Mouse (Mus musculus): Measurements from ENCODE around the gene Robo4. TPM values are rescaled to one million over a fixed set of nuclear protein-coding genes. Genes with fewer than 3 reads are reported as not detected.

The Robo4 gene
- polyA plus RNA-seq, 1 experiment from 2014 or later = 5.9 TPM

GRCm38 (mm10) chr9:37414666-37415065, 13.0 kb downstream of the Robo4 start:
- Histone ChIP-seq H3K27me3 (ENCODE audit: control insufficient read depth, insufficient read depth, low read length) (no peaks in the 10 kb centered on the region), H3K9ac (no peak overlapping the region), H3K4me3 (replicated peaks; ENCODE audit: low read length) (no peak overlapping the region), H3K27ac (no peak overlapping the region), H3K36me3 (replicated peaks; ENCODE audit: control insufficient read depth, insufficient read depth) (no peaks in the 10 kb centered on the region), H3K4me2 (replicated peaks) (no peak overlapping the region), H3K4me1 (replicated peaks; ENCODE audit: control insufficient read depth, insufficient read depth, low read length) (no peaks in the 10 kb centered on the region), H3K9me3 (ENCODE audit: control insufficient read depth, low read length) (no peaks in the 10 kb centered on the region)
- DNase-seq (ENCODE audit: low spot score) (no peak), ATAC-seq (ENCODE audit: low FRiP score) (no peak)
- 87% methylated on average over 3 of the region's 3 CpGs for WGBS

GRCm38 (mm10) chr9:37418791-37419190, 17.1 kb downstream of the Robo4 start:
- ATAC-seq (ENCODE audit: low FRiP score) (no peak), DNase-seq (ENCODE audit: low spot score) (no peak)
- Histone ChIP-seq H3K36me3 (replicated peaks; ENCODE audit: control insufficient read depth, insufficient read depth) (no peaks in the 10 kb centered on the region), H3K27me3 (ENCODE audit: control insufficient read depth, insufficient read depth, low read length) (no peaks in the 10 kb centered on the region), H3K9ac (no peak overlapping the region), H3K27ac (no peak overlapping the region), H3K9me3 (ENCODE audit: control insufficient read depth, low read length) (no peaks in the 10 kb centered on the region), H3K4me3 (replicated peaks; ENCODE audit: low read length) (no peak overlapping the region), H3K4me1 (replicated peaks; ENCODE audit: control insufficient read depth, insufficient read depth, low read length) (no peaks in the 10 kb centered on the region), H3K4me2 (replicated peaks) (no peak overlapping the region)
- whole genome bisulfite sequencing = 83% methylated on average over 4 of the region's 4 CpGs

DNA sequence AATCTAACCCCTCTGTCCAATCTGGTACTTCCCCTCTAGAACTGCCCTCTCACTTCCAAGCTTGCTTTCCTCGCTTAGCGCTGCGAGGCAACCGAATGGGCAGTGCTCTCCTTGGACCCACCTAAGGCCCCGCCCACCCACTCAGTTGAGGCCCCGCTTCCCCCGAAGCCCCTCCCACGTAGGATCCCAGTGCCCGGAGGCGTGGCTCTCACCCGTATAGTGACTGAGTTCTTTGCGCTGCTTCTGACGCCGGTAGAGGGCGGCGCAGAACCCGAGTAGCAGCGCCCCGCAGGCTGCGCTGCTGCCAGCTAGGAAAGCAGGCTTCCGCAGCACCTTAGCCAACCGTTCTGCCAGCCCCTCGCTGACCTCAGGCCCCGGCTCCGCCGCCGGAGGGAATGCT, 19.0 kb downstream of the Robo4 start:
- under 1% methylated on average over 27 of the region's 27 CpGs for WGBS

GRCm38 (mm10) chr9:37421239-37421638, 19.5 kb downstream of the Robo4 start:
- H3K4me1 ChIP-seq (replicated peaks; ENCODE audit: control insufficient read depth, insufficient read depth, low read length) = no peaks in the 10 kb centered on the region
- DNase-seq (ENCODE audit: low spot score) = peak; percentile 35
- 19% methylated on average over 12 of the region's 12 CpGs for WGBS
- H3K27me3 ChIP-seq (ENCODE audit: control insufficient read depth, insufficient read depth, low read length) = no peaks in the 10 kb centered on the region
- H3K9ac ChIP-seq = peak overlapping the region; percentile 54
- H3K9me3 ChIP-seq (ENCODE audit: control insufficient read depth, low read length) = no peaks in the 10 kb centered on the region
- H3K4me2 ChIP-seq (replicated peaks) = peak overlapping the region; percentile 55
- peak; percentile 32; the same call in 1 of the 2 replicates for ATAC-seq (ENCODE audit: low FRiP score)
- peak overlapping the region; percentile 21; the same call in 1 of the 2 replicates for H3K4me3 ChIP-seq (replicated peaks; ENCODE audit: low read length)
- H3K36me3 ChIP-seq (replicated peaks; ENCODE audit: control insufficient read depth, insufficient read depth) = no peaks in the 10 kb centered on the region
- no peak overlapping the region for H3K27ac ChIP-seq

More for the DNA sequence above, 19.0 kb downstream of the Robo4 start:
- peak overlapping the region; percentile 54 for H3K9ac ChIP-seq
- H3K4me1 ChIP-seq (replicated peaks; ENCODE audit: control insufficient read depth, insufficient read depth, low read length) = no peaks in the 10 kb centered on the region
- no peaks in the 10 kb centered on the region for H3K27me3 ChIP-seq (ENCODE audit: control insufficient read depth, insufficient read depth, low read length)
- H3K27ac ChIP-seq = no peak overlapping the region
- peak overlapping the region; percentile 21 for H3K4me3 ChIP-seq (replicated peaks; ENCODE audit: low read length)
- peak overlapping the region; percentile 55 for H3K4me2 ChIP-seq (replicated peaks)
- no peaks in the 10 kb centered on the region for H3K36me3 ChIP-seq (replicated peaks; ENCODE audit: control insufficient read depth, insufficient read depth)
- H3K9me3 ChIP-seq (ENCODE audit: control insufficient read depth, low read length) = no peaks in the 10 kb centered on the region
- ATAC-seq (ENCODE audit: low FRiP score) (peak; percentile 85), DNase-seq (ENCODE audit: low spot score) (peak; percentile 81)

DNA sequence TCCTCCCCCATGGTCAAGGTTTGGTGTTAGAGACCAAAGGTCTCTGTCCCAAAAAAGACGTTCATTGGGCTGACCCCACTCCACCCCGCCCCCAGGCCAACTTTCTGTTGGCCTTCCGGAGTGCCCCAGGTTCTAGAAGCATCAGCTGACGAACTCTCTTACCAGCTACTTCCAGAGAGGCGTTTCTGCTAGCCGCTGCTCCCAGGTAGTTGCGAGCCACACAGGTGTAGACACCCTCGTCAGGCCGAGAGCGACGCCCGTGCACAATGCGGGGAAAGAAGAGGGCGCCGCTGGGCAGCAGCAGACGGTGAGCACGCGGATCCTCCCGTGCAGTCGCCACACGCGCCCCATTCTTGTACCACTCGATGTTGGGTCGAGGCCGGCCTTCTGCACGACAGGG, 27.6 kb downstream of the Robo4 start:
- WGBS = 12% methylated on average over 26 of the region's 26 CpGs
- ATAC-seq (ENCODE audit: low FRiP score) (no peak), DNase-seq (ENCODE audit: low spot score) (no peak)
- peaks cover 56% of the 10 kb centered on the region for H3K27me3 ChIP-seq (ENCODE audit: control insufficient read depth, insufficient read depth, low read length)
- no peak overlapping the region for H3K9ac ChIP-seq
- H3K4me1 ChIP-seq (replicated peaks; ENCODE audit: control insufficient read depth, insufficient read depth, low read length) = peaks cover 22% of the 10 kb centered on the region
- H3K4me2 ChIP-seq (replicated peaks) = peak overlapping the region; percentile 24
- H3K9me3 ChIP-seq (ENCODE audit: control insufficient read depth, low read length) = no peaks in the 10 kb centered on the region
- H3K27ac ChIP-seq = no peak overlapping the region
- 0 out of 2 replicates have a peak overlapping the region, but pooled peaks have one; percentile 5 for H3K4me3 ChIP-seq (replicated peaks; ENCODE audit: low read length)
- no peaks in the 10 kb centered on the region for H3K36me3 ChIP-seq (replicated peaks; ENCODE audit: control insufficient read depth, insufficient read depth)

DNA sequence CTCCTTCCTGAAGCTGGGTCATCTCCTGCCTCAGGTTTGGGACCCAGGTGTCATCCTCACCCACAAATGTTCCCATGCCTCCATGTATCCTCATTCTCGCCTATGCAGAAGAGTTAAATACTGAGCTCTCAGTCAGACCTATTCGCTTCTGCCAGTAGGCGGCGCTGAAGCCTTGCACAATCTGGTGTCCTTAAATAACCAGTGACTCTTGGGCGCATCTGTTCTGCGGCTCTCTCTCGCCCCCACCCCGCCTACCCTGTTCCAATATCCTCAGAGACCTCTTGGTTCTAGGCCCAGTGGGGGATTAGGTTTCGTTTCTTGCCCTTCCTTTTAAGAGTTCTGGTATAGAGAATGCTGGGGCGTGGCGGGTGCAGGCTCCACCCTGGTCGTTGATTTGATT, 28.9 kb downstream of the Robo4 start:
- H3K4me1 ChIP-seq (replicated peaks; ENCODE audit: control insufficient read depth, insufficient read depth, low read length) = peaks cover 23% of the 10 kb centered on the region
- peak overlapping the region; percentile 74 for H3K4me2 ChIP-seq (replicated peaks)
- no peak overlapping the region for H3K9ac ChIP-seq
- no peak overlapping the region for H3K27ac ChIP-seq
- DNase-seq (ENCODE audit: low spot score) = peak; percentile 98
- H3K9me3 ChIP-seq (ENCODE audit: control insufficient read depth, low read length) = no peaks in the 10 kb centered on the region
- H3K4me3 ChIP-seq (replicated peaks; ENCODE audit: low read length) = peak overlapping the region; percentile 14; the same call in 1 of the 2 replicates
- peaks cover 66% of the 10 kb centered on the region for H3K27me3 ChIP-seq (ENCODE audit: control insufficient read depth, insufficient read depth, low read length)
- no peaks in the 10 kb centered on the region for H3K36me3 ChIP-seq (replicated peaks; ENCODE audit: control insufficient read depth, insufficient read depth)
- peak; percentile 83 for ATAC-seq (ENCODE audit: low FRiP score)
- WGBS = under 1% methylated on average over 12 of the region's 12 CpGs

GRCm38 (mm10) chr9:37432026-37432666, 30.4 kb downstream of the Robo4 start:
- no peak overlapping the region for H3K27ac ChIP-seq

DNA sequence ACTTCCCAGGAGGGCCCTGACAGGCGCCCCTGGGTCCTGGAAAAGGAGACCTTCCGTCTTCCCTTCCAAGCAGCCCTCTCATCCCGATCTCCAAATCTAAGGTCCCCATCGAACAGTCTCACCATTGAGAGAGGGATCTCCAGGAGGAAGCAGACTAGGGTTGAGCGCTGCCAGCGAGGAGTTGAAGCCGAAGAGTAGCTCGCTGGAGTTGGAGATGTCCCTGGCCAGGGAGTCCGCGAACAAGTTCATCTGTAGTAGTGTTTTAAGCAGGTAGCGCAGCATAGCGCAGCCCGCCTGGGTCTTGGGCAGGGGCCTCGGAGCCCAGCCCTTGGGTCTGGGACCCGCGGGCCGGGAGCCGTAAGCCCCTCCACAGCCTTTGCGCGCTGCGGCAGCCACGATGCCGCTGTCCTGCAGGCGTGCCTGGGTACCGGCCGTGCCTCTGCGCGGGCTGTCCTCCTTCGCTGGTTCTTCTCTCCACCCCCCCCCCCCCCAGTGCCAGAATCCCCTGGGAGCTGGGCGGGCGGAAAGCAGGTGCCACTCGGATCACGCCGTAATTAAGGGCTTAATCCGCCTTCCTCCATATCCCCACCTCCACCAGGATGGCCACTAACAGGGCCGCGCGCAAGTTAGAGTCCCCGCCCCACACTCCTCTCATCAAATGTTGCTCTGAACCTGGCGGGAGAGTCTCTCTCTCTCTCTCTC, 31.2 kb downstream of the Robo4 start, which contains the start of gene Robo3:
Gene Robo3, minus strand, starts transcription at position 527 of the 702 bp plus-strand sequence.
- Histone ChIP-seq H3K4me1 (replicated peaks; ENCODE audit: control insufficient read depth, insufficient read depth, low read length) (peaks cover 23% of the 10 kb centered on the region), H3K27me3 (ENCODE audit: control insufficient read depth, insufficient read depth, low read length) (peaks cover 68% of the 10 kb centered on the region), H3K4me2 (replicated peaks) (peak within 1 kb of the TSS; percentile 74), H3K36me3 (replicated peaks; ENCODE audit: control insufficient read depth, insufficient read depth) (no peaks in the 10 kb centered on the region), H3K9me3 (ENCODE audit: control insufficient read depth, low read length) (no peaks in the 10 kb centered on the region), H3K27ac (no peak within 1 kb of the TSS), H3K4me3 (replicated peaks; ENCODE audit: low read length) (peak within 1 kb of the TSS; percentile 36), H3K9ac (peak within 1 kb of the TSS; percentile 44)
- WGBS = under 1% methylated on average over 40 of the region's 40 CpGs
- no peak for DNase-seq (ENCODE audit: low spot score)
- ATAC-seq (ENCODE audit: low FRiP score) = 0 out of 2 replicates have a peak, but pooled peaks have one; percentile 43

More at GRCm38 (mm10) chr9:37432026-37432666, 30.4 kb downstream of the Robo4 start:
- H3K4me3 ChIP-seq (replicated peaks; ENCODE audit: low read length) = peak overlapping the region; percentile 36
- H3K4me2 ChIP-seq (replicated peaks) = peak overlapping the region; percentile 74
- H3K4me1 ChIP-seq (replicated peaks; ENCODE audit: control insufficient read depth, insufficient read depth, low read length) = peaks cover 23% of the 10 kb centered on the region
- peak overlapping the region; percentile 44 for H3K9ac ChIP-seq
- 1% methylated on average over 15 of the region's 17 CpGs for WGBS
- ATAC-seq (ENCODE audit: low FRiP score) (no peak; the same call in 1 of the 2 replicates), DNase-seq (ENCODE audit: low spot score) (no peak)
- H3K27me3 ChIP-seq (ENCODE audit: control insufficient read depth, insufficient read depth, low read length) = peaks cover 73% of the 10 kb centered on the region
- H3K9me3 ChIP-seq (ENCODE audit: control insufficient read depth, low read length) = no peaks in the 10 kb centered on the region
- H3K36me3 ChIP-seq (replicated peaks; ENCODE audit: control insufficient read depth, insufficient read depth) = no peaks in the 10 kb centered on the region

GRCm38 (mm10) chr9:37433823-37434560, 32.3 kb downstream of the Robo4 start:
- H3K36me3 ChIP-seq (replicated peaks; ENCODE audit: control insufficient read depth, insufficient read depth) = no peaks in the 10 kb centered on the region
- no peak overlapping the region for H3K27ac ChIP-seq
- H3K4me2 ChIP-seq (replicated peaks) = peak overlapping the region; percentile 74
- H3K9me3 ChIP-seq (ENCODE audit: control insufficient read depth, low read length) = no peaks in the 10 kb centered on the region
- no peak overlapping the region for H3K4me3 ChIP-seq (replicated peaks; ENCODE audit: low read length)
- ATAC-seq (ENCODE audit: low FRiP score) (no peak), DNase-seq (ENCODE audit: low spot score) (no peak)
- H3K27me3 ChIP-seq (ENCODE audit: control insufficient read depth, insufficient read depth, low read length) = peaks cover 63% of the 10 kb centered on the region
- WGBS = 3% methylated on average over 18 of the region's 18 CpGs
- no peak overlapping the region for H3K9ac ChIP-seq
- peaks cover 26% of the 10 kb centered on the region for H3K4me1 ChIP-seq (replicated peaks; ENCODE audit: control insufficient read depth, insufficient read depth, low read length)
